Mouse (Mus musculus) Muller cell, postnatal 12 days (primary cell): ENCODE measurements at regions not wholly inside any gene's neighbourhood (a gene's known extent, or its start where the extent isn't known, plus 50 kb on each side); places are given as distances from the start of the nearest gene placed in this dataset.

Source experiments
- DNase-seq: peaks from one replicate; pipeline ENCODE4 v3.0.0-alpha.2; 2015; ENCODE audit errors: inconsistent ontology term

DNA sequence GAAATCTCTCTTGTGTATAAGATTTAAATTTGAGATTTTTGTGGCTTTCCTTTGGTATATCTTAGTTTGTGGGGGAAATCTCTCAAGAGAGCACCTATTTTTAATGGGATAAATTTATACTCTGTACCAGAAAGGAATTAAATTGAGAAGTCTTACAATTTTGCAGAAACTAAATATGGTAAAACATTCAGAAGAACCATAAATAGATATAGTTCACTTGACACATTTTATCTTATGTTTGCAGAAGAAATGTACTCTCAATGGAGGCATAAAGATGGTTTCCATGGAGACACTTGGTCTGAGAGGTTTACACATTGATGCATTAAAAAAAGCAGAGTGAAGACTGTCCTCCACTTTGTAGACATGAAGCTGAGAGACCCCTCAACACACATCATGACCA is 86.9 kb downstream of the Ndufa10 start:
- DNase-seq = no peak

DNA sequence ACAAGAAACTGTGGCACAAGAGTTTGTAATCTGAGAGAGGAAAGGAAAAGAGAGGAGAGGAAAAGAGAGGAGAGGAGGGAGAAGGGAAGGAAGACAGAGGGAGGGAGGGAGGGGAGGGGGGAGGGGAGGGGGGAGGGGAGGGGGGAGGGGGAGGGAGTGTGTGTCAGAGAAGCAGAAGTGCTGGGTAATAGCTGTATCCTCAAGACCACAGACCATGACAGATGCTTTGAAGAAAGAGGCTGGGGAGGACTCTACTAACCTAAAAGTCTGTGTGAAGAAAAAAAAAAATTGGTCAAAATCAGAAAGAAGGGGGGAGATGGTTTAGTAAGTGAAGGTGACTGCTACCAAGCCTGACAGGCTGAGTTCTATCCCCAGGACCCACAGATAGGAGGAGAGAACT is 88.7 kb downstream of the Ndufa10 start:
- no peak for DNase-seq

DNA sequence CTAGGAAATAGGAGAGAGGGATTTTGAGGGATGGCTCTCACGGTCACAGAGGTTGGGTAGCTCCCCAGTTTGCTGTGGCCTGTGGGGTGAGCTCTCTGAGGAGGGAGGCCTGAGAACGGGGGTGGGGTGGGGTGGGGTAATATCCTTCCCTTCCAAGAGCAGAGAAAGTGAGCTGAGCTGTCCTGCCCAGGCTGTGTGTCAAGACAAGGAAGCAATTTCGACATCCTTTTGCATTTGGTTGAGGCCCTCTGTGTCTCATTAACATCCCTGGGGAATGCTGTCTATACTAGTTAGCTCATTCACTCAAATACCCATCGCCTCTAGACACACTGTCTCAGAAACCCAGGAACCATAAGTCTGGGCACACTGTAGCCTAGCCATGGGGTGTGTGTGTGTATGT is 89.9 kb downstream of the Ndufa10 start:
- DNase-seq = no peak

DNA sequence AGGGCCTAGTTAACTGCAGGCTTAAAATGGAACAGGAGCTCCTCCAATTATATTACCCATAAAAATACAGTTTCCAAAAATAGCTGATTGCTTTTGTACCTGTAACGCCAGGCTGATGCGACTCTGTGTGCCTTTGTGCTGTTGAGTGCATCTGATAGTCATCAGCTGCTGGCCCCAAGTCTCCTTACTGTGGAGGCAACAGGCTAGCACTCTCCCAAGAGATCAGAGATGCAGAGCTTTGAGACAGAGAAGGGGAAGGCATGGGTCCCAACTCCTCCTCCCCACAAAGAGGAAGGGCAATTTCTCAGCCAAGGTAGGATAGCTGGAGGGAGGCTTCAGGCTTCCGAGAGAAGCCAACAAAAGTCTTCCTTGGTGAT is 94.2 kb downstream of the Ndufa10 start:
- DNase-seq = no peak

DNA sequence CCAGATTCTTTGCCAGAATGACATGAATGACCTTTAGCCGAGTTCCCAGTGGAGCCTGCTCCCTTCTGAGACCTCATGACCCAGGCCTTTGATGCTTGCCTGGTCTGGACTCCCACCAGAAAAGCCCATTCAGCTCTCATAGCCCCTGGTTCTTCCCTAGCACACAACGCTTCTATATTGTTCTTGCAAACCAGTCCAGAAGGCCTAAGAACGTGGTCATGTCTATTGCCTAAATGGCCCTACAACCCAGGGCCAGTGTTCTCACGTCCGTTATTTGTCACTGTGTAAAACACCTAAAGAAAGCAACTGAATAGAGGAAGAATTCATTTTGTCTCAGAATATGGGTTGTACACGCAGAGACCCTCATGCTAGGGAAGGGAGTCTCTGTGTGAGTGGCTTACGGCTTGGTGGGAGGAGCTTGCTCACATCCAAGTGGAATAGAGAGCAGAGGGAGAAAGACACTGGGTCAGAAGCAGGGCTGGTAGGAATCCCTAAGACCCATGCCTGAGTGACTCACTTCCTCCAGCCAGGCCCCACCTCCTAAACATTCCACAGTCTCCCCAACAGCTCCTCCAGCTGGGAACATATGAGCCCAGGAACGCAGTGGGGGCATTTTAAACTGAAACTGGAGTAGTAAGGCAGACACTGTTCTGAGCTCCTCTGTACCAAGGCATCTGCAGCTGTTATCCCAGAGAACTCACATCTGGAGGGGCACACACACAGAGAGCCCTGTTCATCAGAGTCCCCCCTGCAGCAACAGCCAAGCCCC is 94.7 kb downstream of the Ndufa10 start:
- peak; percentile 80 for DNase-seq

DNA sequence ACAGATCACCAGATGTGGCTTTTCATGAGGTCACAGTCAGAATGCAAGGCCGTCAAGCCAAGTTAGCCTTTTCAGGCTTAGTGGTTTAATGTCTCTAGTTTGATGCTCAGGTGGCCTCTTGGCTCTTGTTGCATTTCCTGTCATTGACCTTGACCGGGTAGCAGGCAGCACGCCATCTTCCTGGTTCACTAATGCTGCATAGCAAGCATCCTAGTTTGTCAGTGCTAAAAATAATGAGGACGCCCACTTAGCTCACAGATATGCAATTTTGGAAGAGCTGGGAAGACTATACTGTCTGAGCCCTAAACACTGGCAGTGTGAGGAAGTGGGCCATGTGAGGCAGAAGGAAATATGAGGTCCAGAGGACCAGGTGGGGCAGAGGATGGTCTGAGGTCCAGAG is 97.2 kb downstream of the Ndufa10 start:
- no peak for DNase-seq

DNA sequence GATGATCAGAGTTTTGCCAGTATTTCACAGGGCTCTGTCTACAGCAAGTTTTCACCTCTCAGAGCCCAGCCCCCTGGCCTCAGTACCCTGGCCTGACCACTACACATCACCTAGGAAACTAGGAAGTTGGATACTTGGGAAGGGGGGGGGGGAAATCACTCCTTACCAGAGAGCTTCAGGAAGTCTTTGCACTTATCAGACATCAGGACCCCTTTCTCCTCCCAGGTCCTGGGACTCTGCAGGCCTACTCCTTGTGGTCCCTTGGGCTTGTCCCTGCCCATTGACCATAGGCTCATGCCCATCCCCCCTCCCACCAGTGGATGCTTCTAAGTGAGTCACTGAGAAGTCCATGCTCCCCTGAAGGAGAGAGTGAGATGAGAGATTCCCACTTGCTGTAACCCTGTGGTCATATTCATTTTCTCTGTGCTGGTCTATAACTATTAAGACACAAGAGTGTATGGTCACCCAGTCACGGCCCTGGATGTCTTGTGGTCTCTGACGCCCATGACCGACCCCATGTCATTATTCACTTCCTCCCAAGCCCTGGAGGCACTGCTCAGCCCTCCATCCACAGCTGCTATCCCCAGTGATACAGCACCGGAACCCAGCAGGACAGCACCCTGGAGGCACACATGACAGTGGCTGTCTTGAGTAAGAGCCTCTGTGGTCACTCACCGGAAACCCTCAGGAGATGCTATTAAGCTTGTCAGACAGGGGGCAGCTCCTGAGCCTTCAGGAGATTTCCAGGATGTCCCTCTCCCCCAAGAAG is 101.3 kb downstream of the Ndufa10 start:
- no peak for DNase-seq

DNA sequence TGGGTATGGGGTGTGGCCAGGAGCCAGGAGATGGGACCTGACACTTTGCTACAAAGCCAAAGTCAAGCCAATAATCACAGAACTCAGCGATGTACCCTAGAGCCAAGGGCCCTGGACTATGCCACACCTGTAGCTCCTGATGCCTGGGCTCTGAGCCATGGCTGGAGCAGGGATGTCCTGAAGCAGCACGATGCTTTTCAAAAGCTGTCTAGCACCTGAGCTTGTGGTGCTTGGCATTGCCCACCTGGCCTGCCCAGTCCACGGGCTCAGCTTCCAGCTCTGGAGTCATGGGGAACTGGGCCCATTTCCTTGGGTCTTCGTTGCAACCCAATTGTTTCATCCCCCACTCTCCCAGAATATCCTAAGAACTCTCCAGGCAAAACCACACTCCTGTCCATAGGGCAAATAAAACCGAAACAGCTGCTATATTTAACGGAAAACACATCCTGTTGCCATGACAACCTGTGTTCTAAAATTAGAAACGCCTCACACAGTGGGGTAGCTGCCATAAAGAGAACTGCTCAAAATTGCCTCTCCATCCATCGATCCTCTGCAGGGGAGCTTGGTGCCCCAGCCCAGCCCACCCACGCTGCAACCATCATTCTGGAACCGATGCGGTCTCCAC is 102.2 kb downstream of the Ndufa10 start:
- DNase-seq = no peak

DNA sequence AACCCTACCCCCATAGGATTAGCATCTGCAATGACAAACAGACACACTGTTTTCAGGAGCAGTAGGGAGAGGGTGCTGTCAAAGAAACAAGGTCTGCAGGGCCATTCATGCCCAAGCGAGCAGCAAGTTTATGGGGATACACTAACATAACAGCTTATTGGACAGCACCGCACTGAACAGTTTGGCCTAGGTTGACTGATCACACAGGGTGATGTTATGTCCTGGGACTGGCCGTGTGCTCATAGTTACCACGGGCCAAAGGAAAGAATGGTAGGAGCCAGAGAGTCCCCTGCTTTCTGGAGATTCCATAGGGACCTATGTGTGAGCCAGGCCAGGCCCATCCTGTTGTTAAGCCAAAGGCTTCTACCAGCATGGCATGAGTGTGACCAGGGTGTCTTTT is 102.8 kb downstream of the Ndufa10 start:
- DNase-seq = no peak

DNA sequence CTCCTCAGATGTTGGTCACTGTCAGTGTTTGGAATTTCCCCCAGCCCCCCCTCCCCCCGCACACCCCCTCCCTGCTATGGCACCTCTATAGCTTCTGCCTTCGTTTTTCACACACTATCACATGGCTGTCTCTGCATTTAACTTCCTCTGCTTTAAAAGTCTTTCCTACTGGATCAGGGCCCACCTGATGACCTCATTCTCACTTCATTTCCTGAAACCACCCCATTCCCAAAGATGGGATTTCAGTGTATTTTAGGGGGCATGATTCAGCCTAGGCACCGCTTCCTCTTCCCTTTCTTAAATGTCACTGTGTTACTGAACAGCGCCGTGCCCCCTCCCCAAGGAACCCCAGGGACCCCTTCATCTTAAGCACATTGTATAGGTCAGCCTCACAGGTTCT is 103.7 kb downstream of the Ndufa10 start:
- no peak for DNase-seq

DNA sequence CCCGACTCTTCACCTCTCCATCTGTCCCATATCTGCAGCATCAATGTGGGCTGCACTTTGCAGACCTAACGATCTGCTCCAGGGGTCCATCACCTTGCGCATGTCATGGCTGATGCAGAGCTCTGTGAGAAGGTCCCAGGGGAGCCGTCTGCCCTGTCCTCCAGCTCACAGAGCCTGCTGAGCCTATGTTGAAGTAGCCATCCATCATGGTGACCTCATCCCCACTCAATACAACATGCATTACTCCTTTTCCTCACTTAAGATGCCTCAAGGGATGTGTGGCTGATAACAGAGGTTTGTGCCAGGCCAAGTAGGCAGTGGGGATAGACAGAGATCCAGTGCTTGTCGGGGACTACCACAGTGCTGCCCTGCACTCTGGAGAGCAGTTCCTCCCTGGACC is 107.4 kb downstream of the Ndufa10 start:
- no peak for DNase-seq

DNA sequence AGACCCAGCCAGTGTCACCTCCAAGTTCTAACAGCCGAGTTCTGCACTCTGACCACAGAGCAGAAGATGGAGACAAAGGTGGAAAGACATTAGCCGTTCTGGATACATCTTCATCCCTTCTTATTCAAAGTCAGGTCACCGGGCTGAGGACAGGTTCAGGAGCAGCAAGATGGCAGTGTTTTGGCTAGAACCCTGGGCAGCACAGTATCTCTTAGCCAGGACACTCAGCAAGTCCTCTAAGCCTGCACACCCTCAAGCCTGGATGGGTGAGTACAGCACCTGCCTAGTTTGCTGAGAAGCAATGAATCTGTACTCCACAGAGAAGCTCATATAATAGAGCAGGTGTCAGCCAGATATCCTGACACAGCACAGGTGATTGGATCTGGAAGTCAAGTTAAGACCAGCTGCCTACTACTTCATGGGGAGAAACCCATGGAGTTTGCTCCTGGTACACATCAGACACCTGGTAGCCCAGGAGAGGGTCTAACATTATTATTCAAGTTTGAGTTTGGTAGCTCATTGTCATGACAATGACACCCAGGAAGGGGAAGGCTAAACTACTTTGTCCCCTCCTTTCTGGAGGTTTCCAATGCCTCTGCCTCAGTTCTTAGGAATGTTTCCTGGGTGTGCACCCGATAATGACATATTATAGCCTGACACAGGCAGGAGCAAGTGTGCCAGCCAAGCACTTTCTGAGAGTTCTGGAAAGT is 108.1 kb downstream of the Ndufa10 start:
- DNase-seq = no peak

DNA sequence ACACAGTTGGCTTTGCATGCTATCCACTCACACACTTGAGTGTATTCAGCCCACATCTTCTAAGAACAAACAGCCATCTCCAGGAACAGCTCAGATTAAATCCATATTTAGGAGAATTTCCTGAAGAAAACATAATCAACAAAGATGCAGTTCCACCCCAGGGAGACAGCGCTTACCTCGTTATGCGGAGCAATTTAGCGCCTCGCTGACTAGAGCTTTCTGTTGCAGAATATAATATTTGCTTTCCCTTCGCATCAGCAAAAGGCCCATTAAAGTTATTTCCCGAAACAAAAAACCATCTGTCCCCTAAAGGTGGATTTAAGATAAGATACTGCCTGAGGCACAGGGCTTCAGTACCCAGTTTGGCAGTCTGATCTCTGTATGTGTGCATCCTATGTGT is 112.0 kb downstream of the Ndufa10 start:
- no peak for DNase-seq

DNA sequence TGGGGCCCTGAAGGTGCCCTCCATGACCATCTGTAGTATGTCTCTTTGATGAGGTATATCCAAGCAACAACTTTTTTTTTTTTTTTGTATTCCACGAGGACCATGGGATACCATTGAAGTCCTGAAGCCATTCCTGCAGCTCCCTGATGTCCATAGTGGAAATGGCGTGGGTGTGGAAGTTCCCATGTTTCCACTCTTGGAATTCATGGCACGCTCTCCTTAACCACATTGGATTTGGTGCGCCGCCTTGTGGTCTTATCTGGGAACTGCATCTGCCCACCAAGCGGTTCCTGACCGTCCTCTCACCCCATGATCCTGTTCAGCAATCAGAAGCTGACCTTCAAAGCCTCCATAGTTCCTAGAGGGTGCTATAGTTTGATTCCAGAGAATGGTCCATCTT is 113.4 kb downstream of the Ndufa10 start:
- DNase-seq = peak; percentile 67

DNA sequence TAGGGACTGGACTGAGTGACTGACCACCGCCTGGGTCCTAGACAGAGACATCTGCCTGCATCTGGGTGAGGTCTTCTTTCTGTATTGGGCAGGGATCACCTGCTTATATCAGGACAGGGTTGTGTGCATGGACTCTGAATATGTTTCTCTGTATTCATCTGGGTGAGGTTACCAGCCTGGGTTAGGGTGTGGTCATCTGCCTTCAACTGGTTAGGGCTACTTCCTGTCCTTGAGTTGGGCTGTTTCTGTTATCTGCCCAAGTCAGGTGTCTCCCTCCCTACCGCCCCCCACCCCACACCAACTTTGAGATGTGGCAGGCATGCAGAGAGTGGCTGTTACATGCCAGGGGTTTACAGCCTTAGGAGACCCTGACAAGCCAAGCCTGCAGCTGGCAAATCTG is 114.2 kb downstream of the Ndufa10 start:
- DNase-seq = no peak

DNA sequence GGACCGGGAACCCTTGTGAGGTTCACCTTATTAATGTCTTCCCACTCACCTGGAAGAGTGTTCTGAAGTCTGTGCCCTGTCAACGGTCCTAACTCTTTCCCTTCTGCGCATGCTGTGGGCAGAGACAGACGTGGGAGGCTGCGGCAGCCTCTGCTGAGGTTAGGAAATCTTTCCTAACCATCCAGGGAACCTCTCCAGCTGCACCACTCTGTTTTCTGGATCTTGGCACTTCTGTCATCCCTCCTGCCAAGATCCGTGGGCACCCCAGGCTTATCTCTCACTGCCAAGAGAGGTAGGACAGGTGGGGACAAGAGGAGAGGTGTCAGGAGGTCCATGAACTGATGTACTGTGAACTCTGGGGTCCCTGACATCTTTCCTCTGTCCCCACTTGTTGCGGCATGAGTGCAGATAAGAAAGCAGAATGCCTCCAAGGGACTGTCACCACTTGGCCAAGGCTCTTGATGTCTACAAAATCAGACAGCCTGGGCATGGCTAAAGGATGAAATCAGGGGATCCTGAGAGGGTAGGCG is 114.8 kb downstream of the Ndufa10 start:
- DNase-seq = no peak

DNA sequence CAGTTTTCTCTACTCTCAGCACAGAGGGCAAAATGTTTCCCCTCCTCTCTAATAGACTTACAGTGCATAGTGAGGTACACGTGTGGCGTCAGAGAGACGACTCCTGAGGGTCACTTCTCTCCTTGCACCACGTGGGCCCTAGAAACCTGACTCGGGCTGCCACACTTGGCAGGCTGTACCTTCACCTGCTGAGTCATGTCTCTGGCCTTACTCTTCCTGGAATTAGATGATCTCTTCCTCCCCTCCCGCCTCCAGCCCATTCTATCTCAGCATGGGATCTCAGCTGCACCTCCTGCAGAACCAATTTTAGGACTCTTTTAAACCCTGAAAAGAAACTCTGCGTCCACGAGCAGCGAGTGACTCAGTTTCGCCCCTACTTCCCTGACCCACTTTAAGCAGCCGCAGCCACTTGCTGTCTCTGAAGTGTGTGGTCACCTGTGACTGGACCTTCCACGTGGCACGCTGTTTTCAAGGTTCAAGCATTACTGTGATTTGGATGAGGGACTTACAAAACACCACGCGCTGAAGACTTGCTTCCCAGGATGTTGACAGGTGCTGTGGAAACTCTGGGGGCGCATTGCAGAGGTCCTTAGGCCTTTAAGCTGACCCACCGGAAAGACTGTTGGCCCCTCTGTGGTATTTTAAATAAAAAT is 125.2 kb downstream of the Ndufa10 start:
- DNase-seq = no peak

DNA sequence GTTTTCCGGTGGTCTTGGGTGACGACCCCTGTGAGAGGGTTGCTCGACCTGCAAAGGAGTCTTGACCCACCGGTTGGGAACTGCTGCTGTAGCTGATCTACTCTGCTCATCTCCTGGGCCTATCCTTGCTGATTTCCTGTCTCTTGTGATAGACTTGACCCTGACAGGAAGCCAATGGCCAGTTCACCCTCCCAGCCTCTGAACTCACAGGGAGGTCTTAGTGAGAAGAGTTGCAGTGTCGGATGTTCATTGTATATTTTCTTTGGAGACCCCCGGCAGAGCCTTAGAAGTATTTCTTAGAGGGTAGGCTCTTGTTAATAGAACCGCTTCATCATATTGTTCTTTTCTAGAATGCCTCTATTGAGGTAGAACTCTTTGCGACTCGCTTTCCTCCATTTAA is 126.0 kb downstream of the Ndufa10 start:
- no peak for DNase-seq

DNA sequence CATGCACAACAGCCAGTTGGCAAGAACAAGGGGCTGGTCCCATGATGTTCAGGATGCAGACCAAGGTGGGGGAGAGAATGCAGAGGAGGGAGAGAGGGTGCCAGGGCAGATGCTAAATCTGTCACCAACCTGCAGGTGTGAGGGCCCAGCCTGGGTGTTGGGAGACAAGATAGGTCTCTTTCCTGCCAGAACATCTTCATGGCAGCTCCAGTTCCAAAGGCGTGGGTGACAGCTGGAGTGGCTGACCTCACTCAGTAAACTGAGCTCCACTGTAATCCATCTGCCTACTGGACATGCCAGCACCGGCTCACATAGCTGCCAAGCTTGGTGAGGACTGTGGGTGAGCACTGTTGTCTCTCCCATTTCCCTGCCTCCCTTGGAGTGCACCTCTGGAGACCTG is 129.9 kb downstream of the Ndufa10 start:
- no peak for DNase-seq

DNA sequence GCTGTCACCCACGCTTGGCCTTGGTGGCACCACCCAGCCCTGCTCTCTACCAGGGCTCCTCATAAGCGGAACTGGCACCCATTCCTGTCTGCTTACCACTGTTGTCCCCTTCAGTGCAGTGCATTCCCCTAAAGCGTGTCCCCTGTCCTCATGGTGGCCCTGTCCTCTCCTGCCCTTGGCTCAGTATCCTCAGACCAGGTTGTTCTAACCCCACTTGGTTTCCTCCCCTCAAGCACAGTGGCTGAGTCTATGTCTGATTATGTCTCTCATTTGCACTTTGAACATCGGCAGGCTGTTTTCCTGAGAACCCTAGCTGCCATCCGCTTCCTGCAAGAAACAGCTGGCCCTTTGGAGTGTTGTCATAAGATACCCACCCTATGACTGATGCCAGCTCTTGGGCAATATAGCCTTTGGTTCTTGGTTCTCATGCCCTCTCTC is 130.5 kb downstream of the Ndufa10 start:
- DNase-seq = no peak

DNA sequence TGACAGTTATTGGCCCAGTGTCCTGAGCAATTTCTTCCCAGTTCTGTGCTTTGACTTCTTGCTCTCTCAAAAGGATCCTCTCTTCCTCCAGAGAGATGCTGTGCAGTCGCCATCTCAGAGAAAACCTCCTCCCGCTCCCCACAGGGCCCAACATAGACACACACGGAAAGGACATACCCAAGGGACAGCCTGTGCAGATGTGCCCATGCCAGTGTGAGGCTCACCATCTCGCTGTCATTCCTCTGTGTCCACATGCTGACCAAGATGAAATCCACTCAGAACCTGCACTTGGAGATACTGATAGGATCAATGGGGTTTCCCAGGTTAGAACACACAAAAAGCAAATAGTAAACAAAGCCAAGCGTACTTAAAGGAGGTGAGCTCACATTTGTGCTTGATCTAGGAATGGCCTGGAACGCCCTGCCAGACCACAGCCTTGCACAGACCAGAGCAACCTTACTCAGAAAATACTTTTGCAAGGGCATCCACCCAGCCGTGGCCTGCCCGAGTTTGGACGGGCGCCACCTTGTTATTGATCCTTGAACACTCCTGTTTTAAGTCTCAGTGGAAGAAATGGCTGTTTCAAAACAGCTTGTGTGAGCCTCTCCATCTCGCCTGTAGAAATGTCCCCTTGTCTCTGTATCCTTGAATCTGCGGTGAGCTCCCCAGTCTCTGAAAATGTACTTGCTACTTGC is 131.7 kb downstream of the Ndufa10 start:
- no peak for DNase-seq
